Mouse (Mus musculus) macrophage (primary cell): ENCODE results near the gene Smok3b. TPM values are rescaled to one million over a fixed set of nuclear protein-coding genes. Genes with fewer than 3 reads are reported as not detected.

Source experiments
- polyA plus RNA-seq: library from polyadenylated mRNA; stranded (reverse); fragments of 250-400 nt; gene quantifications from 3 replicates; pipeline ENCODE4 v1.2.4, GENCODE M21; 2018; ENCODE audit warnings: inconsistent platforms

Smok3b gene
- polyA plus RNA-seq, 1 experiment from 2014 or later: not detected

Other genes starting within 250 kb of the Smok3b start
- gene Ppp1r35, start 242.6 kb upstream of the Smok3b start, polyA plus RNA-seq: 2.7 to 25.9 TPM (median 20.7 TPM) in 3 replicates
- gene Mepce, start 233.8 kb upstream of the Smok3b start, polyA plus RNA-seq: 23.9 to 28.3 TPM (median 26.6 TPM) in 3 replicates
- 1.8 to 4.1 TPM (median 2.8 TPM) in 3 replicates for gene Zcwpw1, start 233.6 kb upstream of the Smok3b start, polyA plus RNA-seq
- gene Pilra, start 185.1 kb upstream of the Smok3b start, polyA plus RNA-seq: 5.9 to 17.4 TPM (median 7.6 TPM) in 3 replicates
- gene Pilrb1, start 163.3 kb upstream of the Smok3b start, polyA plus RNA-seq: 7.2 to 9.0 TPM (median 7.9 TPM) in 3 replicates
- 12.2 to 15.9 TPM (median 14.4 TPM) in 3 replicates for gene Pilrb2, start 149.6 kb upstream of the Smok3b start, polyA plus RNA-seq
- gene Cyp3a13, start 99.8 kb upstream of the Smok3b start, polyA plus RNA-seq: not detected in 3 replicates
- not detected in 3 replicates for gene Gjc3, start 58.3 kb upstream of the Smok3b start, polyA plus RNA-seq
- gene Azgp1, start 39.9 kb upstream of the Smok3b start, polyA plus RNA-seq: not detected in 3 replicates
- gene Smok3a, start 168 bp upstream of the Smok3b start, polyA plus RNA-seq: not detected in 3 replicates
- gene Smok3c, start 31.8 kb downstream of the Smok3b start, polyA plus RNA-seq: not detected in 3 replicates
- gene Zkscan1, start 63.7 kb downstream of the Smok3b start, polyA plus RNA-seq: 6.8 to 8.7 TPM (median 6.9 TPM) in 3 replicates
- gene Zscan21, start 95.5 kb downstream of the Smok3b start, polyA plus RNA-seq: 9.8 to 15.5 TPM (median 15.2 TPM) in 3 replicates
- 2.2 to 3.5 TPM (median 2.5 TPM) in 3 replicates for gene Zfp113, start 134.3 kb downstream of the Smok3b start, polyA plus RNA-seq
- 66.2 to 101 TPM (median 71.0 TPM) in 3 replicates for gene Cops6, start 139.6 kb downstream of the Smok3b start, polyA plus RNA-seq
- 10.2 to 20.8 TPM (median 13.0 TPM) in 3 replicates for gene Ap4m1, start 150.6 kb downstream of the Smok3b start, polyA plus RNA-seq
- gene Mcm7, start 151.0 kb downstream of the Smok3b start, polyA plus RNA-seq: 7.1 to 61.8 TPM (median 13.3 TPM) in 3 replicates
- gene Taf6, start 166.0 kb downstream of the Smok3b start, polyA plus RNA-seq: 21.9 to 33.7 TPM (median 32.0 TPM) in 3 replicates
- gene Cnpy4, start 166.1 kb downstream of the Smok3b start, polyA plus RNA-seq: 15.8 to 21.3 TPM (median 16.0 TPM) in 3 replicates
- 3.3 to 5.8 TPM (median 5.4 TPM) in 3 replicates for gene Mblac1, start 172.9 kb downstream of the Smok3b start, polyA plus RNA-seq
- gene Nxpe5, start 204.5 kb downstream of the Smok3b start, polyA plus RNA-seq: 21.3 to 30.2 TPM (median 28.7 TPM) in 3 replicates
- gene Lamtor4, start 234.1 kb downstream of the Smok3b start, polyA plus RNA-seq: 32.5 to 106 TPM (median 78.4 TPM) in 3 replicates
- gene BC037034, start 242.6 kb downstream of the Smok3b start, polyA plus RNA-seq: 25.8 to 46.6 TPM (median 43.8 TPM) in 3 replicates